Mouse (Mus musculus): ENCODE data around the gene Sos2. TPM values are rescaled to one million over a fixed set of nuclear protein-coding genes. Genes with fewer than 3 reads are reported as not detected.
"Not testable (repeated sequence)": the region's sequence is repeated elsewhere in the genome, so short reads cannot be mapped to it uniquely, and the experiment has no call there.

The Sos2 gene
- polyA plus RNA-seq, 1 experiment from 2014 or later = 9.3 TPM

GRCm38 (mm10) chr12:69682065-69682787, 574 bp upstream of the Sos2 start:
- Histone ChIP-seq H3K9ac (ENCODE audit: low read length) (peak overlapping the region; percentile 99), H3K4me3 (ENCODE audit: low read length) (peak overlapping the region; percentile 96)
- peak; percentile 90 for ATAC-seq (ENCODE audit: low read depth)

GRCm38 (mm10) chr12:69680635-69681565, 752 bp downstream of the Sos2 start:
- Histone ChIP-seq H3K4me2 (ENCODE audit: low read depth, low read length) (peak overlapping the region; percentile 84), H3K27me3 (ENCODE audit: control insufficient read depth, insufficient read depth, low read depth, low read length) (no peaks in the 10 kb centered on the region), H3K27ac (ENCODE audit: low read length) (peak overlapping the region; percentile 99), H3K36me3 (ENCODE audit: control insufficient read depth, insufficient read depth, low read length) (no peaks in the 10 kb centered on the region), H3K9ac (ENCODE audit: low read length) (peak overlapping the region; percentile 99), H3K4me3 (ENCODE audit: low read length) (peak overlapping the region; percentile 96), H3K4me1 (replicated peaks; ENCODE audit: control insufficient read depth, insufficient read depth, low read length) (peaks cover 17% of the 10 kb centered on the region), H3K9me3 (ENCODE audit: control insufficient read depth, low read length) (no peaks in the 10 kb centered on the region)
- under 1% methylated on average over 51 of the region's 56 CpGs for WGBS
- ATAC-seq (ENCODE audit: low read depth) = peak; percentile 68

More at GRCm38 (mm10) chr12:69682065-69682787, 574 bp upstream of the Sos2 start:
- Histone ChIP-seq H3K9me3 (ENCODE audit: control insufficient read depth, low read length) (no peaks in the 10 kb centered on the region), H3K4me2 (ENCODE audit: low read depth, low read length) (peak overlapping the region; percentile 84), H3K36me3 (ENCODE audit: control insufficient read depth, insufficient read depth, low read length) (no peaks in the 10 kb centered on the region), H3K27me3 (ENCODE audit: control insufficient read depth, insufficient read depth, low read depth, low read length) (no peaks in the 10 kb centered on the region), H3K27ac (ENCODE audit: low read length) (peak overlapping the region; percentile 99), H3K4me1 (replicated peaks; ENCODE audit: control insufficient read depth, insufficient read depth, low read length) (peaks cover 17% of the 10 kb centered on the region)
- WGBS = 1% methylated on average over 38 of the region's 54 CpGs

- no peak overlapping the region for H3K4me3 ChIP-seq (ENCODE audit: low read length)
- no peak overlapping the region for H3K4me2 ChIP-seq (ENCODE audit: low read depth, low read length)
- no peak for ATAC-seq (ENCODE audit: low read depth)
- H3K4me1 ChIP-seq (replicated peaks; ENCODE audit: control insufficient read depth, insufficient read depth, low read length) = peaks cover 16% of the 10 kb centered on the region
- H3K27me3 ChIP-seq (ENCODE audit: control insufficient read depth, insufficient read depth, low read depth, low read length) = no peaks in the 10 kb centered on the region
- 79% methylated on average over 4 of the region's 4 CpGs for WGBS
- no peaks in the 10 kb centered on the region for H3K36me3 ChIP-seq (ENCODE audit: control insufficient read depth, insufficient read depth, low read length)
- no peak overlapping the region for H3K27ac ChIP-seq (ENCODE audit: low read length)
- no peak overlapping the region for H3K9ac ChIP-seq (ENCODE audit: low read length)
- no peaks in the 10 kb centered on the region for H3K9me3 ChIP-seq (ENCODE audit: control insufficient read depth, low read length)
These were observed 5.5 kb downstream of the Sos2 start for GRCm38 (mm10) chr12:69676157-69676556.

- 70% methylated on average over 10 of the region's 10 CpGs for WGBS
- H3K4me3 ChIP-seq (ENCODE audit: low read length) = no peak overlapping the region
- no peaks in the 10 kb centered on the region for H3K27me3 ChIP-seq (ENCODE audit: control insufficient read depth, insufficient read depth, low read depth, low read length)
- no peaks in the 10 kb centered on the region for H3K36me3 ChIP-seq (ENCODE audit: control insufficient read depth, insufficient read depth, low read length)
- H3K27ac ChIP-seq (ENCODE audit: low read length) = no peak overlapping the region
- no peak overlapping the region for H3K4me2 ChIP-seq (ENCODE audit: low read depth, low read length)
- no peak for ATAC-seq (ENCODE audit: low read depth)
- H3K4me1 ChIP-seq (replicated peaks; ENCODE audit: control insufficient read depth, insufficient read depth, low read length) = peaks cover 12% of the 10 kb centered on the region
- no peak overlapping the region for H3K9ac ChIP-seq (ENCODE audit: low read length)
- H3K9me3 ChIP-seq (ENCODE audit: control insufficient read depth, low read length) = no peaks in the 10 kb centered on the region
These were observed 6.8 kb downstream of the Sos2 start for GRCm38 (mm10) chr12:69674576-69675537.

- Histone ChIP-seq H3K9me3 (ENCODE audit: control insufficient read depth, low read length) (no peaks in the 10 kb centered on the region), H3K9ac (ENCODE audit: low read length) (no peak overlapping the region)
- WGBS = 43% methylated on average over 1 of the region's 1 CpGs
These were observed 7.5 kb downstream of the Sos2 start for GRCm38 (mm10) chr12:69674176-69674575.

GRCm38 (mm10) chr12:69666721-69667120, 14.9 kb downstream of the Sos2 start:
- Histone ChIP-seq H3K36me3 (ENCODE audit: control insufficient read depth, insufficient read depth, low read length) (no peaks in the 10 kb centered on the region), H3K4me2 (ENCODE audit: low read depth, low read length) (no peak overlapping the region), H3K9ac (ENCODE audit: low read length) (no peak overlapping the region), H3K27me3 (ENCODE audit: control insufficient read depth, insufficient read depth, low read depth, low read length) (no peaks in the 10 kb centered on the region), H3K27ac (ENCODE audit: low read length) (no peak overlapping the region), H3K4me3 (ENCODE audit: low read length) (no peak overlapping the region), H3K9me3 (ENCODE audit: control insufficient read depth, low read length) (no peaks in the 10 kb centered on the region), H3K4me1 (replicated peaks; ENCODE audit: control insufficient read depth, insufficient read depth, low read length) (0 out of 2 replicates have a peak, but pooled peaks cover 2% of the 10 kb centered on the region)
- 63% methylated on average over 5 of the region's 5 CpGs for WGBS
- peak; percentile 91 for ATAC-seq (ENCODE audit: low read depth)

More at GRCm38 (mm10) chr12:69674176-69674575, 7.5 kb downstream of the Sos2 start:
- no peak overlapping the region for H3K4me3 ChIP-seq (ENCODE audit: low read length)
- H3K36me3 ChIP-seq (ENCODE audit: control insufficient read depth, insufficient read depth, low read length) = no peaks in the 10 kb centered on the region
- no peak for ATAC-seq (ENCODE audit: low read depth)
- no peak overlapping the region for H3K4me2 ChIP-seq (ENCODE audit: low read depth, low read length)
- H3K27ac ChIP-seq (ENCODE audit: low read length) = no peak overlapping the region
- no peaks in the 10 kb centered on the region for H3K27me3 ChIP-seq (ENCODE audit: control insufficient read depth, insufficient read depth, low read depth, low read length)
- peaks cover 12% of the 10 kb centered on the region for H3K4me1 ChIP-seq (replicated peaks; ENCODE audit: control insufficient read depth, insufficient read depth, low read length)

GRCm38 (mm10) chr12:69661658-69662057, 20.0 kb downstream of the Sos2 start:
- Histone ChIP-seq H3K4me2 (ENCODE audit: low read depth, low read length) (no peak overlapping the region), H3K27ac (ENCODE audit: low read length) (no peak overlapping the region), H3K27me3 (ENCODE audit: control insufficient read depth, insufficient read depth, low read depth, low read length) (no peaks in the 10 kb centered on the region), H3K9ac (ENCODE audit: low read length) (no peak overlapping the region), H3K36me3 (ENCODE audit: control insufficient read depth, insufficient read depth, low read length) (no peaks in the 10 kb centered on the region), H3K4me3 (ENCODE audit: low read length) (no peak overlapping the region), H3K9me3 (ENCODE audit: control insufficient read depth, low read length) (no peaks in the 10 kb centered on the region), H3K4me1 (replicated peaks; ENCODE audit: control insufficient read depth, insufficient read depth, low read length) (peaks cover 6% of the 10 kb centered on the region; the same call in 1 of the 2 replicates)
- WGBS = 97% methylated on average over 5 of the region's 5 CpGs
- no peak for ATAC-seq (ENCODE audit: low read depth)

- H3K27me3 ChIP-seq (ENCODE audit: control insufficient read depth, insufficient read depth, low read depth, low read length); H3K27ac ChIP-seq (ENCODE audit: low read length); H3K4me3 ChIP-seq (ENCODE audit: low read length); H3K4me1 ChIP-seq (replicated peaks; ENCODE audit: control insufficient read depth, insufficient read depth, low read length); H3K4me2 ChIP-seq (ENCODE audit: low read depth, low read length); H3K9me3 ChIP-seq (ENCODE audit: control insufficient read depth, low read length); H3K36me3 ChIP-seq (ENCODE audit: control insufficient read depth, insufficient read depth, low read length); H3K9ac ChIP-seq (ENCODE audit: low read length): not testable (repeated sequence)
- peak; percentile 83 for ATAC-seq (ENCODE audit: low read depth)
These were observed 27.7 kb downstream of the Sos2 start for GRCm38 (mm10) chr12:69653973-69654372.
